Mouse (Mus musculus): ENCODE data around the gene Mrpl53.

The Mrpl53 gene

DNA sequence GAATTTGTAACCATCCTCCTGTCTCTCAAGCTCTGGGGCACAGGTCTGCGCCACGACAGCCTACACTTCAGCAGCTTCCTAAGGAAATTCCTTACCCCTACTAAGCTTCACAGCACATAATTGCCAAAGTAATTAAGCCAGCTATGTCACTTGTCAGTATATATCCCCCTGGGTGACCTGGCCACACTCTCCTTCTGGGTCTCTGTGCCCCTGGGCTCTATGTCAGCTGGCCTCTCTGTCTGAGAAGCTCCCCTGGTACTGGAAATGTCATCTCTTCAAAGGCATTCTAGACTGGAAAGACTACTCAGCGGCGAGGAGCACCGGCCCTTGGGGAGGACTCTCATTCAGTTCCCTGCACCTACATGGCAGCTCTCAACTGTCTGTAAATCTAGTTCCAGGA lies 14.1 kb downstream of the Mrpl53 start:
- no peak for DNase-seq

DNA sequence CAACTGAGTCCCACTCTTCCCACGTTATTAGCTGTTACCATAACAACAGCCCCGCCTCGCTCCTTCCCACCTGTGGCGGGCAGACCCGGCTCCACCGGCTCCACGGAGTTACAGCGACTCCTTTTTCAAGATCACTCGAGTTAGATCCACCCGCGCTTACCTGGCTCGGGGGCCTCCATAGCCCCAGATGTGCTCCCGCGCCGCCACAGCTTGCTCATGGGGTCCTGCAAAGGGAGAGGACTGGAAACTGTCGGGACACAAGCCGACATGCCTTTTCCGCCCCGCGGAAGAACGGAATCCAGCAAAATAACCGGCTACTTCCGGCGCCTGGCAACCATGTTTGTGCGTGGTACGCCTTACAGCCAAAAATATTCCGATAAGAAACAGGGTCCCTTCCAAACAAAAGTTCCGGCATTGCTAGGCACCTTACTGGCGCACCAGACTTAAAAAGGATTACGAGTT lies 16.0 kb downstream of the Mrpl53 start:
- peak; percentile 77 to 87 for DNase-seq

DNA sequence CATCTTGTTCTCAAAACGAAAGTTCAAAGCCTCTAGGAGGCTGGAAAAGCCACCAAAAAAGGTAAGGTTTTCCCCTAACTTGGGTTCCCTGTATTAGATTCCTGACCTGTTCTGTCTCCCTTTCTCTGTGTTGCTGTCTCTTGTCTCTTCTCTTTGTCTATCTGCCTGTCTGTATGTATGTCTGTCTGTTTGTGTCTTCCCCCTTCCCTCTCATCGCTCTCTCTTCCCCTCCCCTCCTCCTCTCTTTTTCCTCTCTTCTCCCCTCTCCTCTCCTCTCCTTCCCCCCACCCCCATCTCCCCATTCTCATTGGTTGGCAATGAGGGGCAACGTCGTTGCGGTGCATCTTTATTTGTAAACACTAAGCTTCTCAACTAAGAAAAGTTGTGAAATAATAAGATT lies 16.5 kb downstream of the Mrpl53 start, which contains the start of gene Ino80b:
Gene Ino80b, minus strand, starts transcription at position 101 of the 400 bp plus-strand sequence.
- no peak for DNase-seq

DNA sequence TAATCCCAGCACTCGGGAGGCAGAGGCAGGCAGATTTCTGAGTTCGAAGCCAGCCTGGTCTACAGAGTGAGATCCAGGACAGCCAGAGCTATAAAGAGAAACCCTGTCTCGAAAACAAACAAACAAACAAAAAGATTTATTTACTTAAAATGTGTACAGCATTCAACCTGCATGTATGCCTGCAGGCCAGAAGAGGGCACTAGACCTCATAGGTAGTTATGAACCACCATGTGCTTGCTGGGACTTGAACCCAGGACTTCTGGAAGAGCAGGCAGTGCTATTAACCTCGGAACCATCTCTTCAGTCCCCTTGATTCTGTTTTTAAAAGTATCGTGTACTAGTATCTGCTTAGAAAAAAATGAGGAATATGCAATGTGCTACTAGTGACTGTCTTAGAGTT lies 18.6 kb downstream of the Mrpl53 start:
- no peak for DNase-seq

DNA sequence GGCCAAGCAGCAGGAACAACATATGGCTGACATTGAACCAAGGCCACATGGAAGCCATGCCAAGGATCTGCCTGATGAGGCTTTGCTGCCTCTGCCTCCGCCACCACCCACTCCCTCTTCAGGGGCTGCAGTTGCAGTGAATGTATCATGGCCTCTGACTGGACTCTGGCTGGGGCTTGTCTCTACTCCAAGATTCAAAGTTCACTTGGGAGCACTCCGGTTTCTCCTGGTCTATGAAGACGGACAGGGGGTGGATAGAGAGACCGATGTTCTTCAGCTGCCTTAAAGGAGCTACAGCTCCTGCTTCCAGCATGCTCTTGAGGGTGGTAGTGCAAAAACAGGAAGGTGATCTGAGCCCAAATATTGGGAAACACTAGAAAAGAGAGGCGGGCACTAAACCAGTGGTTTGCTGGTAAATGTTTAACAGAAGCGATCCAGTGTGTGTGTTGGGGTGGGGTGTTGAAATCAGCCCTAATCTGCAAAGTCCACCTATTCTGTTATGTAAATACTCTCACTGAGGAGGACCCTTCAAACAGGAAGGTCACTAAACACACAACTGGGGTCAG lies 22.7 kb downstream of the Mrpl53 start:
- no peak for DNase-seq

DNA sequence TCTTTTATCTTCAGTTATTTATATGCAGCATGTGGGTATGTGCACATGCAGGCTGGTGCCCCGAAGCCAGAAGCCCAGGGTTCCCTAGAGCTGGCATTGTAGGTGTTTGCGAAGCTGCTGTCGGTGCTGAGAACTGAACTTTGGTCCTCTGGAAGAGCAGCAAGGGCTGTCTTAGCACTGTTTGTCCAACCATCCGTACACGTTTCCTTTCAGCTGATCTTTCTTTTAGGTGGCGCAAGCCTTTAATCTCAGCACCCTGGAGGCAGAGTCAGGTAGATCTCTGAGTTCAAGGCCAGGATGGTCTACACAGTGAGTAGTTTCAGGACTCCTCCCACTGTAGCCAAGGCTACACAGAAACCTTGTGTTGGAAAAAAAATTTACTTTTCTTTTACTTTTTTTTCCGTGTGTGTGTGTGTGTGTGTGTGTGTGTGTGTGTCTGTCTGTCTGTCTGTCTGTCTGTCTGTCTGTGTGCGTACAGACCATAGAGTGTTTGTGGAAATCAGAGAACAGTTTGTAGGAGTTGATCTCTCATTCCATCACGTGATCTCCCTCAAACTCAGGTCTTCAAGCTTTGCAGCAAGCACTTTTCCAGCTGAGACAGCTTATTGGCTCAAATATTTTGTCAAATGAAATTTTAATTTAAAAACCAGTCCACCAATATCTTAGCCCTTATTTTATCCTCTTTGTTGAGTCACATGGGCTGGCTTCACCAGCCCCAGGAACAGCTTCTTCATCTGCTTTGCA lies 23.5 kb downstream of the Mrpl53 start:
- no peak for DNase-seq

DNA sequence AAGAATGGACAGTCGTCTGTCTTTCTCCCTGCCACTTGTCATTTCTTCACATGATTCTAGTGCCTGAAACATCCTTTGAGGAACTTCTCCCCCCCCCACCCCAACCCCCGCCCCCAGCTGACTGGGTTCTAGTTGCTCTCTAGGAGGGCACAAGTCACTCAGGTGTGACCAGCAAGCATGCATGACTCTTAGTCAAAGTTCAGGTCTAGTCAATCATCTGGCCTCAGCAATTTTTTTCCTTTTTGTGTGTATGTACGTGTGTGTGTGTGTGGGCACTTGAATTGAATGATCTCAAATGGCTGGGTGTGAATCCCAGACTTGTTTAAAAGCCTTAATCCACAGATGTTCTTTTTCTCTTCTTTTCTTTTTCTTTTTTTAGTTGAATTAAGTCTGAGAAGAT lies 25.4 kb downstream of the Mrpl53 start:
- no peak for DNase-seq

DNA sequence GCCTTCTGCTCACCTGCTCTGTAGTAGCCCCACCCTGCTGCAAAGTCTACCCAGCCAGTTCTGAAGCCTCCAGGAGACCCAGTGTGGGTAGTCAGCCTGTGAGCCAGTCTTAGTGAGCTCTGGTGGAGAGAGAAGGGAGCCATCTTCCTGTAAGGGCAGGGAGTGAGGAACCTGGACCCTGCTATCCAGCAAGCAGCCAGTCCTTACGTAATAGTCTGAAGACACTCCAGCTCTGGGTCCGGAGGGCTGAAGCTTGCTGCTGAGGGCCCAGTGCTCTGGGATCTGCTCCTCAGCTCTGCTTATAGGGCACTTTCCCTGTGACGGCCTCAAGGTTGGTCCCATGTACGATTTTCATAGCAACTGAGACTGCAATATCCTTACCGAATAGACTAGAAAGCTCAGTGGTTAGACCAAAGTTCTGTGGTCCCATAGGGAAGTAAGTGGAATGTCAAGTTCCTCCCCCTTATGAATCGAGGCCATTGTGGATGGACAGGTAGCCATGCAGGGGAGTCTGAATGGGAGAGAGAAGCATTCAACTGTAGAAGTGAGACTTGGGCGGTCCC lies 26.2 kb downstream of the Mrpl53 start, which contains the start of gene Rtkn:
Gene Rtkn, plus strand, starts transcription at position 513 of the 563 bp plus-strand sequence.
- DNase-seq, result no peak

DNA sequence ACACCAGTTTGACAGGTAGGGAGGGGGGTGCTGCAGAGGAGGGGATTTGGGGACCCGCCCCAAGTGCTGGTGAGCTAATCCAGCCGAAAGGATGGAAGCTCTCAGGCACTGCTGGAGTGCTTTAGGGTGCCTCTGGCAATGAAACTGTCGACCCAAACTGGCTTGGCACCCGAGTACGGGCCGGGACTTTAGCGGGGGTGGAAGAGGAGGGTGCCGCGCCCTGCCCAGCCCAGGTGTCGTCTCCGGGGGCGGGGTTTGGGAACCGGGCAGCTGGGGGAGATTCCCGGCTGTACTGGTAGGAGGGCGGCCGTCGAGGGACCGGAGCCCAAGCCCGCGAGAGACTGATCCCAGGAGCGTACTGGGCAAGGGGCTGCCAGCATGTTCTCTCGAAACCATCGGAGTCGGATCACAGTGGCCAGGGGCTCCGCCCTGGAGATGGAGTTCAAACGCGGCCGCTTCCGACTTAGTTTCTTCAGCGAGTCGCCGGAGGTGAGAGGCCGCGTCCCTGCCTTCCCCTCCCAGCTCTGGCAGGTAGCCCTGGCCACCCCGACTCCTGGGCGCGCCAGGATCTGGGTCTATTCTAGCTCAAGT lies 26.8 kb downstream of the Mrpl53 start:
- no peak for DNase-seq

DNA sequence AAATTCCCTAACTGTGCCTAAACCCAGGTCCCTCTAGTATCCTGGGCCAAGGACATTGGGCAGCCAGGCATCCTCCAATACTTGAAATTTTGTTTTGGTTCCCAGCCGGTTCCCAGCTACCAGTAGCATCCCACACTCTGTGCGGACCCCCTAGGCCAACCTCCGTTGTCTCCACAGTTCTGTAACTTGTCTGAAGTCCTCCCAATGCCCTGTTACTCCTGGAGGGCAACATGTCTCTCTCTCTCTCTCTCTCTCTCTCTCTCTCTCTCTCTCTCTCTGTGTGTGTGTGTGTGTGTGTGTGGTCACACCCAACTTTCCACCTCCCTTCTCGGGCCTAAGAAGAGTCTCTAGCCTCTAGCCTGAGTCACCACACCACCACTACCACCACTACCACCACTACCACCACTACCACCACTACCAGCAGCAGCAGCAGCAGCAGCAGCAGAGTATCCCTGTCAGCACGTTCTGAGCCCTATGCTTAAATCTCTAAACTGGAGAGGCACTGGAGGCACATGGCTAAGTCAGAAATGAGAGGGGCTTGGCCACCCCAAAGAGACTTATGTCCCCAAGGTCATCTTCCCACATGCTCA lies 27.5 kb downstream of the Mrpl53 start:
- no peak for DNase-seq

DNA sequence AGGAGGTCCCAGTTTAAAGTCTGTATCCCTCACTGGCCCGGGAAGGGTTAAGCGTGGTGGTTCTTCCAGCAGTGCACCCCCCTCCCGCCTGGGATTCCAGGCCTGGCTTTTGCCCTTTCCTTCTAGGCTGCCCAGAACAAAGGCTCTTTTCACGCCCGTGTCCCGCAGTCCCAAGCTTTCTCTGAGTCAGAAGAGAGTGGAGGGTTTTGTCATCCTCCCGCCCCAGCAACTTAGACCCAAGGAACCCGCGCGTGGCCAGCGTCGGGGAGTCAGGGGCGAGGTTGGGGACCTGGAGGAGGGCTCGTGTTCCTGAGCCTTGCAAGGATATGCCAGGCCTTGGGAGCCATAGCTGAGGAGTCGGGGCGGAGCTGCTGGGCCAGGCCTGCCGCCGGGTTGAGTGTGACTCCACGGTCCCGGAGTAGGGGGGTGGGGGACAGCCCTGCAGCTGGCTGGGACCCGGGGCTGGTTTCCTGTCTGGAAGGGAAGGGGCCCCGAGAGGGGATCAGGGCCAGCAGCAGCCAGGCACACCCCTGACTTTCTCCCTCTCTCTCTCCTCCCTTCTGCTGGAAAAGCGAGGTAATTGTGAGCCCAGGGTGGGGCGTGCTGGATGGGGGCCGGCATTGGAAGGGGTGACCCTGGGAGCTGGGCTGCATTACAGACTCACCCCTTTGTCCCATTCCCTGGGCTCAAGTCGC lies 28.2 kb downstream of the Mrpl53 start:
- peak in 1 of 2 experiments; percentile 21 for DNase-seq

DNA sequence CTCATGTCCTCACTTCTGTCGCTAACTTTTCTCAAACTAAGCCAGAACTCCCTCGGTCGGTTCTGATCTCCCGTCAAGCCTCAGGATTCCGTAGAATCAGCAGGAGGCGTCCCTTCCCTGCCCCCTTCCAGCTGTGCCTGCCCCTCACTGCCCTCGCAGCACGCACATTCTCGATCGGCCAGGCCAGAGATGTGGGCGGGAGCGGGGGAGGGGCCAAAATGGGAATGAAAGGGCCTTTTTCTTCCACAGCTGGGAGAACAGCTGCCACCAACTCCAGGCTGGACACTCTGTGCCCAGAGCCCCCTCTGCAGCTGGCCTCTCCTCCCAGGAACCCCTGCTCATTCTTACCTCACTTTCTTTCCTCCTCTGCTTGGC lies 28.7 kb downstream of the Mrpl53 start:
- DNase-seq, result no peak

DNA sequence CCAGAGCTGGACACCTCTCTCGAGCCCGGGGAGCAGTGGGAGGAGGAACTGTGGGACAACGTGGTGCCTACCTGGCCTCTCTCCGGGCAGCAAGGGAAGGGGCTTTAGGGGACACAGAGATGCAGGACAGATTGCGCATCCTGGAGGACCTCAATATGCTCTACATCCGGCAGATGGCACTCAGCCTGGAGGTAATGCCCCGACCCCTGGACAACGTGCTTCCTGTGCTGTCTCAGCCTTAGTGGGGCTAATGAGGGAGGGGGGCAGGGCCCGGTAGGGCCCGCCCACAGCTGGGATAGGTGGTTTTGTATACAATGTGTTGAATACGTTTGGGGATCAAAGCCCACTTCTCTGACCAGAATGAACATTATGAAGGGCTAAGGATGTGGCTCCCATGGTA lies 29.2 kb downstream of the Mrpl53 start:
- DNase-seq, result no peak

DNA sequence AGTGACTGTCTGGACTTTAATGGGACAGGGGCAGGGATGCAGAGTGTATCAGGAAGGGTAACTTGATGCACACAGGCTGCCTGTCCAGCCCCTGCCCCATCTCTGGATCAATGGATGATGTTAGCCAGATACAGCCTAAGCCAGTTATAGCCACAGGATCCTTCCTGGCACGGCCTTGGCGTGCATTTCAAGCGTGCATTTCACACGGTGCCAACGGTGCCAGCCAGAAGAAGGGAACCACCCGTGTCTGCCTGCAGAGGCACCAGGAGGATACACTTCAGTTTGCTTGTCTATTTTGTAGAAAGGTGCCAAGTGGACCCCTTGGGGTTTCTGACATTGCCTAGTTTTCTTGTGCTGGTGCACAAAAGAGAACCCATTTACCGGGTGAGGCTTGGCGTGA lies 31.2 kb downstream of the Mrpl53 start:
- DNase-seq, result no peak

DNA sequence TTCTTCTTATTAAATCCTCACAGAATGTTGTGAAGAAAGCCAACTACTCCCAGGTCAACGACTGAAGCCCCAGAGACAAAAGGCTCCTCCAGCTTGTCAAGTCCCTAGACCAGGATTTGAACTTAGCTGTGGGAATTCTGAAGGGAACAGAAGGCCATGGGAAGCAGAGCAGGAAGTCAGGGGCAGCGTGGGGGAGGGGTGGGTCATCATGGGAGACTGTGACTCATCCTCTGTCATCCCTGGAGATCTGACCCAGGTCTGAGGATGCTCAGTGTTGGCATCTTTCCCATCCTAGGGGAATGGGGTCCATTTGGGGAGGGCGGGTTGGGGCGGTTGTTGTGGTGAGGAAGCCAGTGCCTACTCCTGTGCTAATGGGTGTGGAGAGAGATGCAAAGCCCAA lies 32.8 kb downstream of the Mrpl53 start:
- DNase-seq, result no peak

DNA sequence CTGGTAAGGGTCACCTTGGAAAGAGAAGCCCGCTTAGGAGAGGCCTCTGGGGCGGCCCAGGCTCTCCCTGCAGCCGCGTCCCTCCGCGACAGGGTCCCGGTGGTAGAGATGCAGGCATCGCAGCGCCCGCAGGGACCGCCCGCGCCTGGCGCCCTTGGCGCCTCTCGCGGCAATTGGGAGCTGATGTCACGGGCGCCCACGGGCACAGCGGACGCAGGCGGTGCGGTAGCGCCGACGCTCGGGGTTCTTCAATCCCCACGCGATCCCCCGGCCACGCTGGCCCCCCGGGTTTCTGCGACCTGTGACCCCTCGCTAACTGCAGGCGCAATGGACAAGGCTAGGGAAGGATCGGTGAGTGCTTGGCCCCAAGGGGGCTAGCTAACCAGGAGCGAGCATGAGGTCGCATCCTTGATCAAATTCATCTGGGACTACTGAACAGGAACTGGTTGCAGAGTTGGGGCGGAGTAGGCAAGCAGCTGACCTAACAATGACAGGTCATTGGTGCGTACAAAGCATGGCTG lies 33.4 kb downstream of the Mrpl53 start:
- DNase-seq, result no peak

DNA sequence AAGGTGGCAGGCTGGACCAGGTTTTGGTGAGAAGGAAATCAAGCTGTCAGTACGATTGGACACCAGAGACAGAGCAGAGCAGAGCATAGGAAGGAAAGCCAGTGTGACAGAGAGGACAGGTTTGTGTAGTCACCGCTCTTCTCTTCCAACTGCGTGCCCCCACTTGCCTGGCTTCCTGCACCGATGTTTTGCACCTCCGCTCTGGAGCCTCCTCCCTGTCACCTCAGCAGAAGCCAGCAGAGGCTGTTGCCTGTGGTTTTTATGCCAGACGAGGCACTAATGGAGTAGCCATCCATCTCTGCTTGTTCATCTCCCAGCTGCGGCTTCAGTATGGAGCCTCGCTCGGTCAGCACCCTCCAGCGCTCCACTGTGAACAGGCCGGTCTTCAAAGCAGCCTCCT lies 34.0 kb downstream of the Mrpl53 start:
- DNase-seq, result no peak

DNA sequence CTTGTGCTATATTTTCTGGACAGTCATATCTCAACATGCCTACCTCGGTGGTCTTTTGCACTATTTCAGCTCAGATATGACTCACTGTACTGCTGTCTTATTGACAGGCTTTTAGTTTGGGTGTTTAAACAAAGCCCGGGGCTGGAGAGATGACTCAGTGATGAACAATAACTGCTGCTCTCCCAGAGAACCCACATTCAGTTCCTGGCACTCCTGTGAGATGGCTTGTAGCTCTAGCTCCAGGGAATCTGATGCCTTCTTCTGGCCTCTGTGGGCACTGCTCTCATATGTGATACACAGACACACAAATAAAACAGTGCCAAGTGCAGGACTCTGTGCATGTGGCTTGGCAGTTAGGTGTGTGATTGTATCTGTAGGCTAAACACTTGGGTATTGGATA lies 36.4 kb downstream of the Mrpl53 start:
- no peak for DNase-seq

DNA sequence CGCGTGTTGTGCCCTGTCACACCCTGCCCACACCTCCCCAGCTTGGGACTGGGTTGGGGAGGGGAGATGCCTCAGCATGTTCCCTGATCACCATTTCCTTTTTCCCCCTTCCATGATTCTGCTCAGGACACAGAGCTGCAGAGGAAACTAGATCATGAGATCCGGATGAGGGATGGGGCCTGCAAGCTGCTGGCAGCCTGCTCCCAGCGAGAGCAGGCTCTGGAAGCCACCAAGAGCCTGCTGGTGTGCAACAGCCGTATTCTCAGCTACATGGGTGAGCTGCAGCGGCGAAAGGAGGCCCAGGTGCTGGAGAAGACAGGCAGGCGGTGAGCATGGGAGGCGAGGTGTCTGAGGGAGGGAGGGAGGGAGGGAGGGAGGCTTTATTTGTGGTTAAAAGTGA lies 37.0 kb downstream of the Mrpl53 start:
- DNase-seq, result no peak

DNA sequence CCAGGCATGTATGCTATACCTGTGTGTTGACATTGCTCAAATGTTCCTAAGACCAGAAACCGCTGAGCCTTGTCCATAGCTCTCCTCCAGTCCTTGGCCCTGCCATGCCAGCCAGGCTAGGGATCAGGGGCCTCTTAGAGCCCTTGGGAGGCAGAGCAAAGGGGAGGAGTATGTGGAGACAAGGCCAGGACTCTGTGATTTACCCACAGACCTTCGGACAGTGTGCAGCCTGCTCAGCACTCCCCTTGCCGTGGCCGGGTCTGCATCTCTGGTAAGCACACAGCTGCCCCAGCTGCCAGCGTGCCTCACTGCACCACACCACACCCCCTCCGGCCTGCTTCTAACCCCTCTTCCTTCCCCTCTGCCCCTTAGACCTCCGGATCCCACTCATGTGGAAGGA lies 38.4 kb downstream of the Mrpl53 start:
- no peak for DNase-seq

DNA sequence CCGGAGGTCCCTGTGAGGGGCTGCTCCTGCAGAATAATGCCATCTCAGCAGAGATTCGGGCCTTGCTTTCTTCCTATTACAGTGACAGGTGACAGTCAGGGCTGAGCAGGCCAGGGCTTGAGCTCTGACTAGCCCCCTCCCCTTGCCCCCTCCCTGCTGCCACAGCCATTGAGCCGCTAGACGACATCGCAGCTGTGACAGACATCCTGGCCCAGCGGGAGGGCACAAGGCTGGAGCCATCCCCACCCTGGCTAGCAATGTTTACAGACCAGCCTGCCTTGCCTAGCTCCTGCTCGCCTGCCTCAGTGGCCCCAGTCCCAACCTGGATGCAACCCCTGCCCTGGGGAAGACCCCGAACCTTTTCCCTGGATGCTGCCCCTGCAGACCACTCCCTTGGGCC lies 42.9 kb downstream of the Mrpl53 start:
- DNase-seq, result no peak

DNA sequence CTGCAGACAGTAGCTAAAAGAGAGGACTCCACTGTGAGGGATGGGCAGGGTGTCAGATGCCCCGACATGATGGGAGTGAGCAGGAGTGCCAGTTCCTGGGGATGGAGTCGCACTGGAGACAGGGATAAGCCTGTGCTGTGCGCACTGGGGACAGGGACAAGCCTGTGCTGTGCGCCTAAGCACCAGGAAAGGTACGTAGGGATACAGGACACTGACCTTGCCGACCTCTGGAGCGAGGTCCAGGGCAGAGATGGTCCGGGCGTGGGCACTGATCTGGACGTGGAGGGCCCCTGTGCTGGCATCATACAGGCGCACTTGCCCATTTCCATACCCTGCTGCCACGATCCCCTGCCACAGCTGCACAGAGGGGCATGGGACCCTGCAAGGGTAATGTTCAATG lies 44.2 kb downstream of the Mrpl53 start:
- no peak for DNase-seq

DNA sequence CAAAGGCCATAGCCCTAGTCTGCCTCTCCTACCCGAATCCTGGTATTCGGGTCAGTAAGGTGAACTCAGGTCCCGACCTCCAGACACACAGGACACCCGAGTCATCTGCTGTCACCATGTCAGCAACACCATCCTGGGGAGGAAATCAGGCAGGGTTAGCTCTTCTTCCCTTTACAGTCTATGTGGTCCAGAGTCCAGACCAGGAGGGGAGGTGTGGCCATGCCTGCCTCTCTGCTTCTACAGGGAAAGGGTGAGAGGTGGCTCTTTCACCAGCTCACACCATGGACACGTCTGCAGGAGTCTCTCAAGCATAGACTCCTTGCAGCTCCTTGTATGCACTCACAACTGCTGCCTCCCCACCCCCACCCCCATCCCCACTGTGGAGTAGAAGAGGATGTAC lies 44.6 kb downstream of the Mrpl53 start:
- no peak for DNase-seq

All from thymus, adult 18-20 months (tissue).